Mouse (Mus musculus) kidney, postnatal 14 days (tissue): ENCODE data around the gene Ric8a.

ENCODE experiments used
- DNase-seq: peaks from one replicate; pipeline ENCODE4 v3.0.0; 2022; ENCODE audit warnings: mixed read lengths

The Ric8a gene

GRCm38 (mm10) chr7:140856785-140857549, at the start of gene Ric8a:
TSS of gene Ric8a (plus strand) at chr7:140856957.
- peak; percentile 92 for DNase-seq

- DNase-seq: no peak
These were observed 46.3 kb upstream of the Ric8a start for GRCm38 (mm10) chr7:140810496-140810895.

- DNase-seq: no peak
These were observed 45.0 kb upstream of the Ric8a start for GRCm38 (mm10) chr7:140811714-140812113.

- no peak for DNase-seq
These were observed 43.9 kb upstream of the Ric8a start for GRCm38 (mm10) chr7:140812850-140813249.

GRCm38 (mm10) chr7:140820173-140820572, 36.6 kb upstream of the Ric8a start:
- no peak for DNase-seq

GRCm38 (mm10) chr7:140821305-140821652, 35.5 kb upstream of the Ric8a start:
- DNase-seq: no peak

- DNase-seq: peak; percentile 45
These were observed 35.0 kb upstream of the Ric8a start, which contains the start of gene Zfp941 for GRCm38 (mm10) chr7:140821653-140822329. TSS of gene Zfp941 (minus strand) at chr7:140822178.

- DNase-seq: no peak
These were observed 34.0 kb upstream of the Ric8a start for GRCm38 (mm10) chr7:140822731-140823130.

GRCm38 (mm10) chr7:140828171-140828881, 28.4 kb upstream of the Ric8a start:
- peak; percentile 77 for DNase-seq

- DNase-seq: no peak
These were observed 25.3 kb upstream of the Ric8a start for GRCm38 (mm10) chr7:140831447-140831846.

- no peak for DNase-seq
These were observed 23.4 kb upstream of the Ric8a start for GRCm38 (mm10) chr7:140833341-140833740.

GRCm38 (mm10) chr7:140834968-140835757, 21.6 kb upstream of the Ric8a start, which contains the start of gene Urah:
TSS of gene Urah (plus strand) at chr7:140835018.
- DNase-seq: no peak

- DNase-seq: no peak
These were observed 21.0 kb upstream of the Ric8a start for GRCm38 (mm10) chr7:140835758-140836087.

GRCm38 (mm10) chr7:140836243-140837115, 20.3 kb upstream of the Ric8a start:
- DNase-seq: no peak

GRCm38 (mm10) chr7:140839556-140839955, 17.2 kb upstream of the Ric8a start:
- no peak for DNase-seq

GRCm38 (mm10) chr7:140840750-140841735, 15.7 kb upstream of the Ric8a start:
- no peak for DNase-seq

- DNase-seq: no peak
These were observed 13.0 kb upstream of the Ric8a start for GRCm38 (mm10) chr7:140843806-140844205.

GRCm38 (mm10) chr7:140844905-140845665, 11.7 kb upstream of the Ric8a start, which contains the start of gene Scgb1c1:
TSS of gene Scgb1c1 (plus strand) at chr7:140845547.
- peak; percentile 88 for DNase-seq

- no peak for DNase-seq
These were observed 11.1 kb upstream of the Ric8a start for GRCm38 (mm10) chr7:140845683-140846082.

- DNase-seq: no peak
These were observed 10.1 kb upstream of the Ric8a start for GRCm38 (mm10) chr7:140846676-140847075.
